Mouse (Mus musculus): Measurements from ENCODE around the gene Cald1.

Cald1 gene

GRCm38 (mm10) chr6:34721740-34722139 lies 123.4 kb downstream of the Cald1 start:
- peak; percentile 22 to 38 for DNase-seq

- DNase-seq, result no peak
Observed at GRCm38 (mm10) chr6:34722660-34723059, 124.4 kb downstream of the Cald1 start.

DNA sequence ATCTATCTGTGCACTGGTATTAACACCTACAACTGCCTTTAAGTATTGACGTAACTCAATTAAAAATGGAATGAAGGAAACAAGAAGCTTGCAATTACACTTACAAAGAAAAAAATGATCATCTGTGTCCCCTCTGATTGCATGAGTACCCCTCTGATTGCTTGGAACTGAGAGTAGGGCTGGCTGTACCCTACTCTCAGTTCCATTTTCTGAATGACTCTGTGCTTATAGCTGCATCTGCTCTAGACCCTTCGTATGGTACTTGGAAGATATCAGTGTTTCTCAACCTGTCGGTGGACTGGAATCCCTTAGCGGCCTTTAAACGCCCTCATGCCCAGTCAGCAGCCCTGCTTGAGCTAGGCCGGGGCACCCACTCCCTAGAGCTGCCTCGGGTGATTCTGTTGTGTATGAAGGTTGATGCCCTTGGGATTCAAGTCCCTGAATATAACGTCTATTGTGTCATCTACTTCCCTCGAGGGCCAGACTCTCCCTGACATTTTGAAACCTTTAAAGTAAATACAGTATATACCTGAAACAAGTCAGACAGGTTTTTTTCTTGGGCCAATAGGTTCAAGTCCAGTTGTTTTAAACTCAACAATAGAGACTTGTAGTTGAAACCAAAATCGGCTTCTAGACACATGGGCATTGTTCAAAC lies 125.1 kb downstream of the Cald1 start:
- no peak for DNase-seq

- no peak for DNase-seq
Observed at GRCm38 (mm10) chr6:34725660-34726059, 127.4 kb downstream of the Cald1 start.

DNA sequence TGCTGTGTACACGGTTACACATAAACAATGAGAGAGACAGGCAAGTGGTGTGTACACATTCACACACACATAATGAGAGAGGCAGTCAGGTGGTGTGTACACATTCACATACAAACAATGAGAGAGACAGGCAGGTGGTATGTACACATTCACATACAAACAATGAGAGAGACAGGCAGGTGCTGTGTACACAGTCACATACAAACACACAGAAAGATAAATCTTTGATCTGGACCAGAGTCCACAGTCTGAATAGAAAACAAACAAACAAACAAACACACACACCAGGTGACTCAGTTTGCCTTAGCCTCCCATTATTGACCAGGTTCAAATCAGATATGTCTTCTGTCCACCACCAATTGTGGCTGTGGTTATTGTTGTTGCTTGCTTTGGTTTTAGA lies 127.8 kb downstream of the Cald1 start:
- no peak for DNase-seq

DNA sequence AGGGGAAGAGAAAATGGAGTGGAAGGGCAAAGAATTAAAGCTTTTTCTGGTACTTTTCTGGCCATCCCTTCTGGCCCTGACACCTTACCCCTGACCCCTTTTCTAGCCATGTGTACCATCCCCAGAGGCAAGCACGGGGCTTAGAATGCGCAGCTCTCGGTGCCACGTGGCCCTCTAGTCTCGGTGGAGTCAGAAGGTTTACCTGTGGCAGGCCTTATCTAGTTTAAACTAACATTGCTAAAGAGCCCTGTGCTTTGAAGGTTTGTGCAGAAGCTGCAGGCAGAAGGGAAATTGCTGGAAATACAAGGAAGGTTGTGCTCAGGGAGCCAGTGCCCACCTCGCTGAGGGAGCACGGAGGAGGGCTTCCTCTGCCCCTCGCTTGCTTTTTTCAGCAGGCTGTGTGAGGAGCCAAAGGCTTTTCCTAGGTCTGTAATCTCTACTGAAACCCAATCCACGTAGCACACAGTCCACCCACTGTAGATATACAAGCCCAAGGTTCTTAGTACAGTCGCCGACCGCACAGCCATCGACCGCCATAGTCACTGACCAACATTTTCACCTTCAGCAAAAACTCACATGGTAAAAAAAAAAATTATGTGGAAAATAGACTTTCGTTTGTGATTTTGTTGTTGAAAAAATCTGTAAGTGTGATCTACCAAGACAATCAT lies 129.2 kb downstream of the Cald1 start:
- no peak for DNase-seq

DNA sequence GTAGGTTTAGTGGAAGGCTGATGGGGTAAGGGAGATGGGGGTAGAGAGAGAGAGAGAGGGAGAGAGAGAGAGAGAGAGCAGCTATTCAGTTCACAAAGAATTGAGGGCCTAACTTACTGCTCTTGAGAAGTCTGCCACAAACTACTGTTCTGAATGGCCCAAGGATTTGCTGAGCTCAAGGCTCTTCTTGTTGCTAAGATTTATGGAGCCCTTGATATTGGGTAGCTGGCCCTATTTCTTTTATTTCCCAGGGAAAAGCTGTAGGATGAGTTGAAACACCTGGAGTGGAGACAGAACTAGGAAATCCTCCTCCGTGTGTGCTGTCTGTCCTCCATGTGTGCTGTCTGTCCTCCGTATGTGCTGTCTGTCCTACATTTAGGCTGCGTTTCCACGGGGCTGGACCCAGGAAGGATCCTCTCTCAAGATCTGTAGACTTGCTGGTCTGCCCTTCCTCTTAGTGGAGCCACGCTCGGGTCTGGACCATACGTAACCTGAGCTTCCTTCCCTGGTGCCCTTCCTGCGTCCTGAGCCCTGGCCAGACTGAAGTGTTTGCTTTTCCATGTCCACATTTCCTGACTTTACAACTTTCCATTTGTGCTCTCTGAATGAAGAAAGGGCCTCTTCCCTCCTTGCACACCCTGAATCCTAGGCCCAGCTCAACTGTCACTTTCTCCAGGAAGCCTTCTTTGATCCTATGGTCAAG lies 131.3 kb downstream of the Cald1 start:
- DNase-seq, result no peak

GRCm38 (mm10) chr6:34731007-34731406 lies 132.7 kb downstream of the Cald1 start:
- DNase-seq, result peak; percentile 40 to 59

DNA sequence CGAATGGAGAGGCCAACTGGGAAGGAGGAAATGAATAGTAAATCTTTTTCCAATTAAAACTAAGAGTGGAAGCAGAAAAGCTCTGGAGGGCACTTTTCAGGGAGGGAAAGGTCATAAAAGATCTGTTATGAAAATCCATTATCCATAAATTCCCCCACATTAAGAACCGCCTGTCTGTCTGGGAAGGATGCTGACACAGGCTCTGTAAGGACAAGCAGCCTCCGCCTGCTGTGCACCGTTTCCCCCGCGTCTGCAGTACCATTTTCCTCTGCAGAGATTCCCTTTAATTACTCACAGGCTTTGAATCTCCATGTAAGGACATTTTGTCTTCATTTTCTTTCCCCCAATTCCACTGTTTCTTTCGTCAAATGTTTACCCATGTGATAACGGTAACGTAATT lies 133.2 kb downstream of the Cald1 start:
- peak in 1 of 2 experiments; percentile 46 for DNase-seq

- DNase-seq, result no peak
Observed at GRCm38 (mm10) chr6:34734940-34735695, 136.8 kb downstream of the Cald1 start.

- no peak for DNase-seq
Observed at GRCm38 (mm10) chr6:34736934-34737333, 138.6 kb downstream of the Cald1 start.

DNA sequence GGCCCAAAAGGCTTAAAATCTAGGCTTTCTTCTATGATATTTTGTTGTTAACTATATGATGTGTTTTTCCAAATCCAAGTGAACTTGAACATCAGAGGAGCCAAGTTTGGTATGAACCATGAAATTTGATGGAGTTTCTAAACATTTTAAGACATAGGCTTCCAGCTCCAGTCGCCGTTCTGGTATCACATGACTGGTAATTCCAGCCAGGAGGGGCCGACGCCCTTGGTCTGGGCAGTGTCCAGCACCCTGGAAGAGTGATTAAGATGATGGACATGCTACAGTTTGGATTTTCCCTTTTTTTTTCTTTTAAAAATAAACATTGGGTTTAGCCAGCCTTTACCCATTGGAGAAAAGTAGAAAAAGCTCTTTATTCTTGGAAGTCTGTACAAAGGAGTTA lies 145.6 kb downstream of the Cald1 start:
- no peak for DNase-seq

DNA sequence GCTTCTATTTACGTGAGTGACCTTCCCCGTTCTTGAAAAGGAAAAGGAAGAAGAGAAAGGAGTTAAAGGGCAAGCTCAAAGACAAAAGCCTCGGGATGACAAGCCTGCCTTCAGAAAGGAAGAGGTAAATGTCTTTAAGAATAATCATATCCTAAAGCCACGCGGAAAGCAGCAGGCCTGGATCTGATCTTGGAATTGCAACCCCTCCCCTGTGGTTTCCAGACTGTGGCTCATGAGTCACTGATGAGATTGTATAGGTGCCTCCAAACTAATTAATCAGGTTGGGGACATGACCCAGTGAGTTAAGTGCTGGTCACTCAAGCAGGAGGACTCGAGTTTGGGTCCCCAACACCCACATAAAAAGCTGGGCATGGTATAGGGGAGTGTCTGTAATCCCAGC lies 149.5 kb downstream of the Cald1 start:
- DNase-seq, result no peak

DNA sequence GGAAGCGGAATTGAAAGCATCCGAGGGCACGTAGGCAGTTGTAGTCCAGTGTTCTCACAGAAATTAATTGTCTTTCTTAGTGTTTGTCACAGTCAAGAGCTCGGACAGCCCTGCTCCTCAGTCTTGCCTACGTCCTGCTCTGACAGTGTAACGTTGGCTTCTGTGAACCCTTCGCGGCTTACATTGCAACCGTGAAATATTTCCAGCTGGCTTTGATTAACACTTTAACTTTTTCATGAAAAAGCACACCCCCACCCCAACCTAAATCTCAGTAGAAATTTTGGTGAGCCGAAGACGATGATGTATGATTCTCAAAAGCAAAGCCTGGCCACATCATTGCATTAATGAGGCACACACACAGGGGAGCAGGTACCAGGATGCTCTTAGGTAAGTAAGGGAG lies 150.3 kb downstream of the Cald1 start:
- no peak for DNase-seq

- peak in 1 of 2 experiments; percentile 13 for DNase-seq
Observed at GRCm38 (mm10) chr6:34749526-34749925, 151.2 kb downstream of the Cald1 start.

- no peak for DNase-seq
Observed at GRCm38 (mm10) chr6:34750487-34751120, 152.3 kb downstream of the Cald1 start.

DNA sequence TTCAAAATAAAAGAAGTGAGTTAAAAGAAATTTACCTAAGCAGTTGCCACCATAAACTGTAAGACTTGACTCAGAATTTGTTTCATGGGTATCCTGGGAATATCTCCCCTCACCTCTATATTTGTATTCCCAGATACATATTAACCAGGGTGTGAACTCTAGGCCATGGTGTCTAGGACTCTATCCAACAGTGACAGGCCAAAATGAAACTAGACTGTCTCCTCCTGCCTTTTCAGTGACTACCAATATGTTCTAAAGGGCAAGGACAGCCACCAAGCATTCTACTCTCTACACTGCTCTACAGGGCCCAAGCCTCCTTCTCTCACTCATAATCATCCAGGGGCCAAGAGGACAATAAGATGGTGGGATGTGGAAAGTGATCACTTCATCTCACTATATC lies 153.3 kb downstream of the Cald1 start:
- no peak for DNase-seq

DNA sequence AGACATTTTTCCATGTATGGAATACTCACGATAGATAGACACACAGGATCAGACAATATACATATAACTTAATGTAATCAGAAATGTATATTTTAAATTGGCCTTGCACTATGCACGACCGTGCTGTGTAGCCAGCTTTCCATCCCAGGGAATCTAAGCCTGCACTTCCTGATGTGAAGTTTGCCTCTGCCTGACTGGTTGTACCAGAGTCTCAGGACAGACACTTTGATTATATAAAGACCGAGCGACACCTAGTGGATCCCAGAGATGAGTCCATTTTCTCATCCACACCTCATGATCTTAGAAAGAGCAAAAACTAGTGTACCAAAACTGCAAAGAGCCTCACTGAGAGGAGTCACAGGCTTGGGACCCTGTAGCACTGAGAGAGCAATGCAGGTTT lies 156.1 kb downstream of the Cald1 start:
- DNase-seq, result peak; percentile 64 to 72

DNA sequence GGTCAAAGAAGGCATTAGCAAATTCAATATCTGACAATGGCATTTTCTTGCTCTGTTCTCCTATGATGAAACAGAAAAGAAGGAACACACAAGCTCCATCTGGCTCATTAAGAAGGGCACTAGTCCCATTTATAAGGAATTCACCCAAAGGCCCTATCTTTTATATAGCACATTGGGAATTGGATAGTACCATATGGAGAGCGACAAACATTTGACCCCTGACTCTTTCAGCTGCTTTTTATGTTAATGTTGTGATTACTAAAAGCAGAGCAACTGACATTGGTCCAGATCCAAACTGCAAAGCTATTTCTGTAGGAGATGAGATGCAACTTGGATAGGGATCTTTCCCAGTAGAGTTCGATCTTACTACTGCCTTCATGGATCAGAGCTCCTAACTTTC lies 160.0 kb downstream of the Cald1 start:
- DNase-seq, result no peak

- peak; percentile 44 to 65 for DNase-seq
Observed at GRCm38 (mm10) chr6:34760023-34760422, 161.7 kb downstream of the Cald1 start.

DNA sequence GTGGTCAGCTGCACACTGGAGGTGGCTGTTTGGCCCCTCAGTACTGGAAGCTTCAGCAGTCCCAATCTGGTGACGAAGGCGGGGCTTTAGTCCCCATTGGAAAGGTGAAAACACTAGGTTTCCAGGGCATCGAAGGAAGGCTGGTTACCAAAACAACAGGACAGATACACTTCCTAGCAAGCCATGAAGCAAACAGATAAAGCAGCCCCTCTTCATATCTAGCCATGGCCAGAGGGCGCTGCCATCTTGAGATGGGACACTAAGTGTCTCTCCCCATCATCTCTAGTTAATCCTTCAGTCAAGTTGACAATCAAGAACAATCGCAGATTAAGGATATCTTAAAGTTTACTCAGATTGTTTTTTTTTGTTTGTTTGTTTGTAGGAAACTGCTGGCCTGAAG lies 167.4 kb downstream of the Cald1 start:
- DNase-seq, result no peak

GRCm38 (mm10) chr6:34769984-34770383 lies 171.7 kb downstream of the Cald1 start:
- DNase-seq, result no peak

- DNase-seq, result no peak
Observed at GRCm38 (mm10) chr6:34770491-34770890, 172.2 kb downstream of the Cald1 start.

Measured in kidney, postnatal 25 days (tissue).